Mouse (Mus musculus) testis, adult 2 months (tissue): ENCODE results near the gene Fam120b. TPM values are rescaled to one million over a fixed set of nuclear protein-coding genes. Genes with fewer than 3 reads are reported as not detected.

Source experiments
- H3K27ac ChIP-seq: fragments of 200-500 bp; 2 replicates; pipeline ENCODE4 v1.5.1; 2012; ENCODE audit warnings: low read depth, low read length; ENCODE audit not compliant: control insufficient read depth, insufficient read depth
- H3K27me3 ChIP-seq: fragments of 200-500 bp; 2 replicates; pipeline ENCODE4 v1.6.1; 2012; ENCODE audit warnings: mild to moderate bottlenecking, low read length, moderate library complexity; ENCODE audit not compliant: control insufficient read depth, insufficient read depth
- H3K36me3 ChIP-seq: fragments of 200-500 bp; 2 replicates; pipeline ENCODE4 v1.6.1; 2012; ENCODE audit warnings: mild to moderate bottlenecking, low read length; ENCODE audit not compliant: control insufficient read depth, insufficient read depth
- H3K4me1 ChIP-seq: fragments of 200-500 bp; 2 replicates; pipeline ENCODE4 v1.6.1; 2012; ENCODE audit warnings: low read length; ENCODE audit not compliant: control insufficient read depth, insufficient read depth
- H3K4me3 ChIP-seq: fragments of 200-500 bp; 2 replicates; pipeline ENCODE4 v1.5.1; 2012; ENCODE audit warnings: low read depth, mild to moderate bottlenecking, low read length, moderate library complexity, mixed read lengths; ENCODE audit not compliant: control insufficient read depth
- CTCF ChIP-seq: fragments of 200-500 bp; IDR thresholded peaks from 2 replicates; pipeline ENCODE4 v1.5.1; 2012; ENCODE audit warnings: low read depth, mild to moderate bottlenecking, inconsistent platforms, low read length, moderate library complexity; ENCODE audit not compliant: control insufficient read depth, insufficient read depth, insufficient replicate concordance
- POLR2A ChIP-seq: fragments of 200-500 bp; IDR thresholded peaks from 2 replicates; pipeline ENCODE4 v1.6.1; 2012; ENCODE audit warnings: low read depth, mild to moderate bottlenecking, inconsistent platforms, low read length, moderate library complexity; ENCODE audit not compliant: control insufficient read depth
- polyA plus RNA-seq: library from polyadenylated mRNA; depleted of rRNA; stranded (reverse); fragments of >200 nt; gene quantifications from 2 replicates; pipeline ENCODE4 v1.2.3, GENCODE M21; 2012

Gene Fam120b
- polyA plus RNA-seq, 1 experiment: 16.8 TPM

DNA sequence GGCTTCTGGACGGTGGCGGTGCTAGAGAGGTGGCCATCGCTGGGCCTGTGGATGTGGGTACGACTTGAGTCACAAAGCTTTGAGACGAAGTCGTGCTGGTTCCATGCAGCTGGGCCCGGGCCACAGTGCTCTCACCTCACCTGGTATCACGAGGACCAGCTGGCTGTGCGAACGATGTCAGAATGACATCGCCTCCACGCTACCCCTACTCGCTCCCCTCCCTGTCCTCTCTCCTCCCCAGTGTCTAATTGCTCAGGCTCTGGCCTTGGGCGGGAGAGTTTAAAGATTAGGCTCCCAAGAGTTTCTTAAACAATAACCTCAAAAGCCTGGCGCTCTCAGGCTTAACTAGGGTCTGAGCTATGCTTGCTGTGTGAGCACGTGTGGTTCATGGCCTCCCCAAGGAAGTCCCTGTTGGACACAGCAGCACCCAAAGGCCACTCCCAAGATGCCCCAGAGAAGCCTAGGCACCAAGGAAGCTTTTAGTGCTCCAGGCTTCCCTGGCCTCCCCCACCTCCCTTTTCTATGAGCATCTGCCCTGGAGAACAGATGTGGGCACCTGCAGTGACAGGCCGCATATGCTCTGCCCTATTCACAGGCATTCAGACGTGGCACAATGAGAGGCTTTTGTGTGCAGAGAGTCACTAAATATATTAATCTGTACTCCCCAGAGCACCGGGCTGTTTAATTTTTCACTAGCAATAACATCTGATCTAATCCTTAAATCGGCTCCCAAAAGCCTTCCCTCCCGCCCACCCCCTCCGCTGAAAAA lies 14.7 kb upstream of the Fam120b start:
- Histone ChIP-seq H3K4me3 (peak overlapping the region; percentile 48), H3K4me1 (peaks cover 17% of the 10 kb centered on the region), H3K27ac (no peak overlapping the region), H3K27me3 (peaks cover 2% of the 10 kb centered on the region; the same call in 1 of the 2 replicates), H3K36me3 (no peaks in the 10 kb centered on the region)
- TF ChIP-seq CTCF (no peak), POLR2A (no peak)

DNA sequence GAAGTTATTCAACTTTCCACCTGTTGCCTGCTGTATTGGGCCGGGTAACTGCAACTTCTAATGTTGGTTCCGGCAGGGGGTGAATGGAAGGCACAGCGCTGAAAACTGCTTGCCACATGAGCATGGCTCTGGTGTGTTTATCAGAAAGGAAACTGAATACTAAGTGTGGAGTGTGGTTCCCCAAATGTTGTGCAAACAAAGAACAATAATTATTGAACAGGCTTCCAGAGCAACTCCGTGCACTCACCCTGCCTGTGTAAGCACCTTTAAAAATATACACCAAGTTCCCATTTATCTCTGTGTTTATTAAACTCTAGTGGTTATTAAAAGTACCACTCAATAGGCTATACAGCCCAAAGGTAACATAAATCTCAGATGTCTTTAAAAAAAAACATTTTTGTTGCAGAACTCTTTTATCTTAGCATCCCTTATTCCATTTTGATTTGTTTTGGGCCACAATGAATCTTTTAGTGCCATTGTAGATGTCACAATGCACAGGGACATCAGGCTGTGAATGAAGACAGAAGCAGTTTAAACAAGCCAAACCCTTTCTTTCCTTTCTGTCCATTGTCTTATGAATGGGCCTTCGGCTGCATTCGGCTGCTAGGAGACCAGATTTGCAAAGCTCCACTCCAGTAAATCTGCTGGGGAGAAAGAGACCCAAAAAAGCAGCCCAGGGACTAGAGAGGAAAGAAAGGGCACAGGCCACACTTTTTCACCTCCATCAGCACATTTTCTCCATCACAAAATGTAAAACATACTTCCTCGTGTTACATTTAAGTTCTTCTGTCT lies 13.9 kb upstream of the Fam120b start:
- Histone ChIP-seq H3K36me3 (no peaks in the 10 kb centered on the region), H3K27ac (no peak overlapping the region), H3K4me3 (no peak overlapping the region), H3K27me3 (peaks cover 2% of the 10 kb centered on the region; the same call in 1 of the 2 replicates), H3K4me1 (peaks cover 11% of the 10 kb centered on the region)
- no peak for TF ChIP-seq POLR2A
- TF ChIP-seq CTCF: no peak

DNA sequence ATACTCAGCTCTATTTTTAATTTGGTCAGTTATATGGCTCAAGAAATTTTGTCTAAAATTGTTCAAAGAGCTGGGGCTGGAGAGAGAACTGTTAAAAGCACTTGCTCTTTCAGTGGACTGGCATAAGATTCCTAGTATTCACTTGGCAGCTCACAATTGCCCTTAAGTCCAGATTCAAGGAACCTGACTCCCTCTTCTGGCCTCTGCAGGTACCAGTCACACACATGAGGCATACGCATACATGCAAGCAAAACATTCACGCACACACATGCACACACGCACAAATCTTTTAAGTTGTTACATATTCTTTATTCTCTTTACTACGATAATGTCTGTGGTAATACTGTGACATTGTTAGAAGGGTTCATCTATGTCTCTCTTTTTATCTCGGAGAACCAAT lies 12.6 kb upstream of the Fam120b start:
- Histone ChIP-seq H3K27ac (no peak overlapping the region), H3K27me3 (peaks cover 2% of the 10 kb centered on the region; the same call in 1 of the 2 replicates), H3K36me3 (no peaks in the 10 kb centered on the region), H3K4me3 (no peak overlapping the region), H3K4me1 (peaks cover 11% of the 10 kb centered on the region)
- no peak for TF ChIP-seq POLR2A
- TF ChIP-seq CTCF: no peak

DNA sequence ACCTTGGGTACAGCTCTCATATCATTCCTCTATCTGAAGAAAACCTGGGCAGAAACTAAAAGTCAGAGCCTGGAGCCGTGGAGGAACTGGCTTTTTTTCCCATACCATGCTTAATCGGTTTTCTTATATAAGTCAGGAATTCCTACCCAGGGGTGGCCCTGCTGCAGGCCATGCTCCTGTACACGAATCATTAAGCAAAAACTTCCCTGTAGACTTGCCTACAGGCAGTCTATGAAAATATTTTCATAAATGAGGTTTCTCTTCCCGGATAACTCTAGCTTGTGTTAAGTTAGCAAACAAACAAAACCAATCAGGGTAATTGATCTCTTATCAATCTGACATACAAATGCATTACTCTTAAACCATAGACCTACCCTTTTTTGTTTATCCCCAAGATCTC lies 7.1 kb upstream of the Fam120b start:
- Histone ChIP-seq H3K27ac (no peak overlapping the region), H3K36me3 (no peaks in the 10 kb centered on the region)
- TF ChIP-seq CTCF (no peak), POLR2A (no peak)

DNA sequence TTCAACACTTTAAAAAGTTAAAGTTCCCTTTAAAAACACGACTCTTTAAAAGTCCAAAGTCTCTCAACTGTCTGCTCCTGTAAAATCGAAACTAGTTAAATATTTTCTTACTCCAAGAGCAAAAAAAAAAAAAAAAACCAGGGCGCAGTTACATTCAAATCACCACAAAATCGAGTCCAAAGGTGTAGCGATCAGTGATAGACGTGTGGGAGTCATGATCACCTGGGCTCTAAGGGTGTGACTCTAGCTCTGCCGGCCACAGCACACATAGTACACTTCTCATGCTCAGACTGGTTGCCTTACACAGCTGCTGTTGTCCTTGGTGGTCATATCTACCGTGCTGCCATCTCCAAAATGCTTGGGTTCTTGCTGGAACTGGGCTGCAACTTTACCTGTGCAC lies 6.6 kb upstream of the Fam120b start:
- Histone ChIP-seq H3K27me3 (no peaks in the 10 kb centered on the region), H3K4me1 (no peaks in the 10 kb centered on the region), H3K36me3 (no peaks in the 10 kb centered on the region), H3K27ac (no peak overlapping the region), H3K4me3 (no peak overlapping the region)
- TF ChIP-seq POLR2A: no peak
- TF ChIP-seq CTCF: no peak

More for the DNA sequence above, 7.1 kb upstream of the Fam120b start:
- Histone ChIP-seq H3K27me3 (no peaks in the 10 kb centered on the region), H3K4me3 (no peak overlapping the region), H3K4me1 (no peaks in the 10 kb centered on the region)

DNA sequence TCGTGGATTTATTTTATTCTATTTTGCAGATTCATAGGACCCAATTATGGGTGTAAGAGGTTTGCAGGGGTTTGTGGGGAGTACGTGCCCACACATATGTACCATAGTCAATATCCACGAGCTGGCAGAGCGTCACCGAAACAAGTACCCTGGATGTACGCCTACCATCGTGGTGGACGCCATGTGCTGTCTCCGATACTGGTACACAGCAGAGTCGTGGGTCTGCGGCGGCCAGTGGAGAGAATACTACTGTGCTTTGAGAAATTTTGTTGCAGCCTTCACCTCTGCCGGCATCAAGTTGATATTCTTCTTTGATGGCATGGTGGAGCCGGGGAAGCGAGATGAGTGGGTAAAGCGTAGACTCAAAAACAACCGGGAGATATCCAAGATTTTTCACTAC lies 5.7 kb downstream of the Fam120b start:
- no peaks in the 10 kb centered on the region for H3K27me3 ChIP-seq
- H3K4me1 ChIP-seq: no peaks in the 10 kb centered on the region; the same call in 1 of the 2 replicates
- H3K4me3 ChIP-seq: no peak overlapping the region
- no peak overlapping the region for H3K27ac ChIP-seq
- TF ChIP-seq POLR2A (no peak), CTCF (no peak)
- H3K36me3 ChIP-seq: peaks cover 3% of the 10 kb centered on the region

DNA sequence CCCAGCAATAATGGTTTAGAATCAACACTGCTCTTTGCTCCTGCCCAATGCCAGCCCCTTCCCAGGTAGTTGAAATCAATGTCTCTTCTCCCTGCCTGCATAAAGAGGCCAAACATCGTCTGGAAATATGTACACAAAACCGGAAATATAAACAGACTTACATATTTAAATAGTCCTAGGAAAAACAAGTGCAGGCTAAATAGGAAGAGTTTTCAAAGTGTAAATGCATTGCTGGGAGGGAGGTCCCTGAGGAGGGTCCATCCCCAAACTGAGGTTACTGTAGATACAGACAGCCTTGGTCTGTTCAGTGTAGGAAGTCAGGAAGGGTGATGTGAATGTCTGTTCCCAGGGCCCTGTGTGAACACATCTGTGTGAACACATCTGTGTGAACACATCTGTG lies 10.6 kb downstream of the Fam120b start:
- Histone ChIP-seq H3K36me3 (peaks cover 3% of the 10 kb centered on the region), H3K4me3 (no peak overlapping the region), H3K27ac (no peak overlapping the region), H3K27me3 (no peaks in the 10 kb centered on the region), H3K4me1 (no peaks in the 10 kb centered on the region)
- TF ChIP-seq CTCF: no peak
- no peak for TF ChIP-seq POLR2A

DNA sequence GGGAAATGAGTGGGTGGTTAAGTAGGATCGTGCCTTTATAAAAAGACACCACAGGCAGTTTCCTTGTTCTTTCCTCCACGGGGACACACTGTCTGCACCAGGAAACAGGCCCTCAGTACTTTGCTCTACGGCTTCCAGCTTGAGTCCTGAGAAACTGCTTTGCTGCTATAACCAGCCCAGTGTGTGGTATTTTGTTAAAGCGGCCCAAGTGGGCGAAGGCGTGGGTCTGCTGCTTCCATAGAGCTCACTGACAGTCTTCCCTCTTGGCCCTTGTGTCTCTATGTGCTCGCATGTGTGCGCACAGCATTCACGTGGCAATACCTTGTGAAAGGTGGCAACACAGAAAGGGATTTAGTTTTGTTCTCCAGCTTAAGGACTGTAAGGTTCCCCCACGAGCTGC lies 13.3 kb downstream of the Fam120b start:
- H3K27me3 ChIP-seq: no peaks in the 10 kb centered on the region
- TF ChIP-seq CTCF (no peak), POLR2A (no peak)
- no peaks in the 10 kb centered on the region for H3K4me1 ChIP-seq
- no peak overlapping the region for H3K4me3 ChIP-seq
- peaks cover 2% of the 10 kb centered on the region for H3K36me3 ChIP-seq
- H3K27ac ChIP-seq: no peak overlapping the region
